Mouse (Mus musculus): ENCODE data around the gene Defb19.

DNA sequence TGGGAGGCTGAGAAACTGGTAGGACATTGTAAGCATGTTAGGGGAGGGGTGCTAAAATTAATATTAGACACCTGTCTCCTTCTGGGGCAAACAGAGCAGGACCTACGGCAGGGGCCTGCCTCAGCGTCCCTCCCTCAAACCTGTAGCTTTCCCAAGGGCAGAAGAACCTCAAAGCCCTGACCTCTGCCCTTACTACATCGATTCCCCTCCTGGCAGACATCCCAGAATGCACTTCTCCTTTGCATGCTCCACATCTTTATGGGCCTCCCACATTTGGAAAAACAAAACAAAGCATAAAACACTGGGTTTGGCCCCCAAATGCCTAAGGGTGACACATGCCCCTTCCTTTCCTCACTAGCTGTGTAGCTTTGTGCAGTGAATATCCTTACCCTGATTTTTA, 49.1 kb upstream of the Defb19 start:
- TF ChIP-seq CTCF (IDR thresholded peaks at IDR 0.05) (no peak), EP300 (IDR thresholded peaks at IDR 0.05) (no peak)
